Mouse (Mus musculus) limb, embryonic 14.5 days (tissue): Measurements from ENCODE around the gene Ebf1. TPM values are rescaled to one million over a fixed set of nuclear protein-coding genes. Genes with fewer than 3 reads are reported as not detected.

ENCODE experiments used
- ATAC-seq: fragments of 200-750 bp; cut with Nextera tagmentation; 2 replicates; pipeline ENCODE4 v1.8.0; 2017; ENCODE audit warnings: low read depth, moderate number of reproducible peaks, moderate TSS enrichment; ENCODE audit not compliant: low FRiP score
- DNase-seq: peaks from one replicate; pipeline ENCODE4 v3.0.0-alpha.2; 2015; ENCODE audit warnings: low spot score
- H3K27ac ChIP-seq: fragments of 300-500 bp; sonication (generic); replicated peaks from 2 replicates; pipeline ENCODE4 v1.5.1; 2014; ENCODE audit warnings: low read depth, mild to moderate bottlenecking, low read length, moderate library complexity, mixed read lengths
- H3K27me3 ChIP-seq: fragments of 300-500 bp; sonication (generic); 2 replicates; pipeline ENCODE4 v1.6.1; 2014; ENCODE audit warnings: low read length, mixed read lengths; ENCODE audit not compliant: control insufficient read depth, insufficient read depth
- H3K36me3 ChIP-seq: fragments of 300-500 bp; sonication (generic); 2 replicates; pipeline ENCODE4 v1.6.1; 2014; ENCODE audit warnings: mild to moderate bottlenecking, low read length, moderate library complexity, mixed read lengths; ENCODE audit not compliant: control insufficient read depth, insufficient read depth
- H3K4me1 ChIP-seq: fragments of 300-500 bp; sonication (generic); 2 replicates; pipeline ENCODE4 v1.6.1; 2014; ENCODE audit warnings: antibody characterized with exemption, low read length, mixed read lengths; ENCODE audit not compliant: control insufficient read depth, insufficient read depth
- H3K4me2 ChIP-seq: fragments of 300-500 bp; sonication (generic); replicated peaks from 2 replicates; pipeline ENCODE4 v1.6.1; 2014; ENCODE audit warnings: low read depth, mild to moderate bottlenecking, low read length, moderate library complexity; ENCODE audit not compliant: severe bottlenecking
- H3K4me3 ChIP-seq: fragments of 300-500 bp; sonication (generic); replicated peaks from 2 replicates; pipeline ENCODE4 v1.5.1; 2014; ENCODE audit warnings: low read length
- H3K9ac ChIP-seq: fragments of 300-500 bp; sonication (generic); 2 replicates; pipeline ENCODE4 v1.6.1; 2014; ENCODE audit warnings: mild to moderate bottlenecking, low read depth, low read length, moderate library complexity; ENCODE audit not compliant: severe bottlenecking
- H3K9me3 ChIP-seq: fragments of 300-500 bp; sonication (generic); 2 replicates; pipeline ENCODE4 v1.6.1; 2016; ENCODE audit warnings: low read length; ENCODE audit not compliant: control insufficient read depth
- POLR2A ChIP-seq: fragments of 200-500 bp; IDR thresholded peaks from 2 replicates; pipeline ENCODE4 v1.8.0; 2012; ENCODE audit warnings: inconsistent platforms, mild to moderate bottlenecking, moderate library complexity, borderline replicate concordance; ENCODE audit not compliant: insufficient read depth, insufficient read length; ENCODE audit errors: extremely low read depth
- WGBS: fragments of 180-500 bp; shearing (Covaris S2); extraction: QIAGEN DNeasy Blood & Tissue Kit; methylation state at CpG from one replicate; pipeline ENCODE4 v1.1.7; 2014; 5-methylcytosine and 5-hydroxymethylcytosine counted together
- polyA plus RNA-seq, 2 experiments: library from polyadenylated mRNA; depleted of rRNA in 1 of 2; stranded (reverse) in 1 of 2; unstranded in 1 of 2; fragments of >200 nt; fragmentation: Nextera tagmentation in 1 of 2; extraction: Ambion mirVana in 1 of 2; gene quantifications; 2 replicates each; pipeline versions ENCODE4 v1.2.1 to v1.2.3; 2012 to 2014

Gene Ebf1
- polyA plus RNA-seq, 2 experiments = 42.9 to 71.4 TPM

GRCm38 (mm10) chr11:44962746-44963440 lies 345.8 kb downstream of the Ebf1 start:
- no peak overlapping the region for H3K9ac ChIP-seq
- H3K9me3 ChIP-seq = no peaks in the 10 kb centered on the region
- no peak overlapping the region for H3K27ac ChIP-seq
- WGBS = 81% methylated on average over 14 of the region's 14 CpGs
- no peak overlapping the region for H3K4me3 ChIP-seq
- no peaks in the 10 kb centered on the region for H3K4me1 ChIP-seq
- H3K36me3 ChIP-seq = no peaks in the 10 kb centered on the region
- no peak for ATAC-seq
- H3K27me3 ChIP-seq = no peaks in the 10 kb centered on the region
- no peak overlapping the region for H3K4me2 ChIP-seq
- TF ChIP-seq POLR2A = no peak
- DNase-seq = no peak

GRCm38 (mm10) chr11:44969011-44969410 lies 351.9 kb downstream of the Ebf1 start:
- 48% methylated on average over 4 of the region's 4 CpGs for WGBS
- Histone ChIP-seq H3K9ac (no peak overlapping the region), H3K36me3 (no peaks in the 10 kb centered on the region), H3K9me3 (no peaks in the 10 kb centered on the region), H3K4me2 (no peak overlapping the region), H3K27ac (no peak overlapping the region), H3K27me3 (no peaks in the 10 kb centered on the region), H3K4me3 (no peak overlapping the region), H3K4me1 (0 out of 2 replicates have a peak, but pooled peaks cover 4% of the 10 kb centered on the region)
- ATAC-seq (no peak), DNase-seq (no peak)
- no peak for TF ChIP-seq POLR2A

- no peak overlapping the region for H3K9ac ChIP-seq
- peaks cover 13% of the 10 kb centered on the region for H3K4me1 ChIP-seq
- ATAC-seq (no peak), DNase-seq (no peak)
- no peaks in the 10 kb centered on the region for H3K9me3 ChIP-seq
- H3K4me2 ChIP-seq = no peak overlapping the region
- H3K27me3 ChIP-seq = no peaks in the 10 kb centered on the region
- WGBS = 90% methylated on average over 7 of the region's 7 CpGs
- no peak overlapping the region for H3K4me3 ChIP-seq
- H3K36me3 ChIP-seq = no peaks in the 10 kb centered on the region
- TF ChIP-seq POLR2A = no peak
- no peak overlapping the region for H3K27ac ChIP-seq
Measured at GRCm38 (mm10) chr11:44974271-44974670, 357.2 kb downstream of the Ebf1 start.

- no peaks in the 10 kb centered on the region for H3K9me3 ChIP-seq
- H3K36me3 ChIP-seq = no peaks in the 10 kb centered on the region
- no peak overlapping the region for H3K4me2 ChIP-seq
- H3K27me3 ChIP-seq = no peaks in the 10 kb centered on the region
- peaks cover 13% of the 10 kb centered on the region for H3K4me1 ChIP-seq
- no peak for TF ChIP-seq POLR2A
- 0 out of 2 replicates have a peak overlapping the region, but pooled peaks have one; percentile 15 for H3K27ac ChIP-seq
- H3K4me3 ChIP-seq = no peak overlapping the region
- DNase-seq = no peak
- ATAC-seq = no peak
- WGBS = 57% methylated on average over 2 of the region's 2 CpGs
- H3K9ac ChIP-seq = no peak overlapping the region
Measured at GRCm38 (mm10) chr11:44975151-44975550, 358.0 kb downstream of the Ebf1 start.

- Histone ChIP-seq H3K4me2 (no peak overlapping the region), H3K27ac (0 out of 2 replicates have a peak overlapping the region, but pooled peaks have one; percentile 5), H3K27me3 (no peaks in the 10 kb centered on the region), H3K9me3 (no peaks in the 10 kb centered on the region), H3K9ac (no peak overlapping the region), H3K4me3 (no peak overlapping the region), H3K4me1 (peaks cover 13% of the 10 kb centered on the region), H3K36me3 (no peaks in the 10 kb centered on the region)
- no peak for DNase-seq
- 70% methylated on average over 5 of the region's 5 CpGs for WGBS
- no peak for TF ChIP-seq POLR2A
- no peak for ATAC-seq
Measured at GRCm38 (mm10) chr11:44976254-44976802, 359.2 kb downstream of the Ebf1 start.
